Mouse (Mus musculus): ENCODE measurements around the gene Mecom. TPM values are rescaled to one million over a fixed set of nuclear protein-coding genes. Genes with fewer than 3 reads are reported as not detected.

Mecom gene
- polyA plus RNA-seq, 1 experiment = 0.02 TPM

DNA sequence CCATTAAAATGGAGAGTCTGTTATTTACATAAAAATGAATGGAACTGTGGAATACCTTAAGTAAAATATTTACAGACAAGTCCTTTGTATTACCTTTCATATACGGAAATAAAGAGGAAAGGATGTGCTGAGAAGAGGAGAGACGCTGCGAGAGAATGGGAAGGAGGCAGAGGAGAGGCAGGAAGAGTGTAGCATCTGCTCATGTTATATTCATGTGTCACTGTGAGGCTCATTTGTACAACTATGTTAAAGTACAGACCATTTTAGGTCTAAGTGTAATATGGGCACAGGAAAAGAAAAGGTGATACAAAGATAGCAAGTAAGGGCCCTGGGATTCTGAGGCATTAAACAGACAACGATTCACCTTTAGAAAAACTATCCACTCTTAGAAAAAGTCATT lies 143.0 kb downstream of the Mecom start:
- Histone ChIP-seq H3K27me3 (ENCODE audit: control insufficient read depth) (no peaks in the 10 kb centered on the region), H3K4me1 (ENCODE audit: control insufficient read depth) (no peaks in the 10 kb centered on the region), H3K9me3 (ENCODE audit: control insufficient read depth, low read length) (no peaks in the 10 kb centered on the region), H3K36me3 (ENCODE audit: control insufficient read depth) (no peaks in the 10 kb centered on the region), H3K4me3 (replicated peaks) (no peak overlapping the region)
- TF ChIP-seq GATA1 (IDR thresholded peaks at IDR 0.05; ENCODE audit: low read length) (no peak), TAL1 (IDR thresholded peaks at IDR 0.05; ENCODE audit: low read length) (no peak)

DNA sequence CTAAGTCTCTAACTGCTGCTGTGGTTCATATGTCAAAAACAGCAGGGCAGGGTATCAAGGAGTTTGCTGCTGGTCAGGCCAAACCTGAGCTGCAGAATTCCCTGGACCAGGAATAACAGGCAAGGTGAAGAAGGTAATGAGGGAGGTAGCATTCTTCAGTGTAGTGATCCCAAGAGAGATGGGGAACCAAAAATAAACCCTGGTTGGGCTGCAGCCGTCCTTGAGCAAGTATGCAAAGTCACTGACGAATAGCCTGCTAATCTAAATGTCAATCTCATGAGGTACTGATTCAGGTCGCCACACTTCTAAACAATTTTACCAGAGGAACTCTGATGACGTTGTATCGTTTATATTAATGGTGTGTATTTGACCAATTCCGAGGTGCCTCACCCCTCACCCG lies 148.9 kb downstream of the Mecom start:
- no peak for TF ChIP-seq GATA1 (IDR thresholded peaks at IDR 0.05; ENCODE audit: low read length)
- no peak for TF ChIP-seq TAL1 (IDR thresholded peaks at IDR 0.05; ENCODE audit: low read length)
- Histone ChIP-seq H3K4me3 (replicated peaks) (no peak overlapping the region), H3K36me3 (ENCODE audit: control insufficient read depth) (no peaks in the 10 kb centered on the region), H3K4me1 (ENCODE audit: control insufficient read depth) (no peaks in the 10 kb centered on the region), H3K9me3 (ENCODE audit: control insufficient read depth, low read length) (no peaks in the 10 kb centered on the region), H3K27me3 (ENCODE audit: control insufficient read depth) (no peaks in the 10 kb centered on the region)

- no peaks in the 10 kb centered on the region for H3K27me3 ChIP-seq (ENCODE audit: control insufficient read depth)
- TF ChIP-seq TAL1 (IDR thresholded peaks at IDR 0.05; ENCODE audit: low read length) = no peak
- no peak overlapping the region for H3K4me3 ChIP-seq (replicated peaks)
- H3K4me1 ChIP-seq (ENCODE audit: control insufficient read depth) = no peaks in the 10 kb centered on the region
- no peaks in the 10 kb centered on the region for H3K36me3 ChIP-seq (ENCODE audit: control insufficient read depth)
- no peaks in the 10 kb centered on the region for H3K9me3 ChIP-seq (ENCODE audit: control insufficient read depth, low read length)
These were observed 152.9 kb downstream of the Mecom start for GRCm38 (mm10) chr3:30394911-30395310.

GRCm38 (mm10) chr3:30392662-30393061 lies 155.1 kb downstream of the Mecom start:
- no peaks in the 10 kb centered on the region for H3K36me3 ChIP-seq (ENCODE audit: control insufficient read depth)
- no peaks in the 10 kb centered on the region for H3K9me3 ChIP-seq (ENCODE audit: control insufficient read depth, low read length)
- TF ChIP-seq TAL1 (IDR thresholded peaks at IDR 0.05; ENCODE audit: low read length) = no peak
- no peak for TF ChIP-seq GATA1 (IDR thresholded peaks at IDR 0.05; ENCODE audit: low read length)
- no peaks in the 10 kb centered on the region for H3K4me1 ChIP-seq (ENCODE audit: control insufficient read depth)
- H3K4me3 ChIP-seq (replicated peaks) = no peak overlapping the region
- no peaks in the 10 kb centered on the region for H3K27me3 ChIP-seq (ENCODE audit: control insufficient read depth)

GRCm38 (mm10) chr3:30392218-30392617 lies 155.6 kb downstream of the Mecom start:
- TF ChIP-seq GATA1 (IDR thresholded peaks at IDR 0.05; ENCODE audit: low read length) (no peak), TAL1 (IDR thresholded peaks at IDR 0.05; ENCODE audit: low read length) (no peak)
- no peaks in the 10 kb centered on the region for H3K4me1 ChIP-seq (ENCODE audit: control insufficient read depth)

DNA sequence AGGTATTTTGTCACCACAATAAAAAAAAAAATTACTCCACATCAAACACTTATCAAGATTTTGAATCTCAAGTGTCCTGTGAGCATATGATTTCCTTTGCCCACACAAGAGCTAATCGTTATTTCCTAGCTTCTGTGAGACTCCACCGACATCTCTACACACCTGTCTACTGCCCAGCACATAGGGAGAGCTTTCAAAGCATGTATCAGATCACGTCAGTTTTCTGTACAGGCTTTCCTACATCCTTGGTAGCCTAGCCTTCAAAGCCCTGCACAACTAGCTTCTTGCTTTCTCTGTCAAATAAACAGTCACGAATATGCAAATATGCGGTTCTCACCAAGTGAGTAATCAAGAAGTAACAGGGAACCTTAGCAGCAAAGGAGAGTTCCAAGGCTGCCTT lies 157.5 kb downstream of the Mecom start:
- no peaks in the 10 kb centered on the region for H3K9me3 ChIP-seq (ENCODE audit: control insufficient read depth, low read length)
- no peak overlapping the region for H3K4me3 ChIP-seq (replicated peaks)
- TF ChIP-seq GATA1 (IDR thresholded peaks at IDR 0.05; ENCODE audit: low read length) = no peak
- TF ChIP-seq TAL1 (IDR thresholded peaks at IDR 0.05; ENCODE audit: low read length) = no peak
- H3K36me3 ChIP-seq (ENCODE audit: control insufficient read depth) = no peaks in the 10 kb centered on the region
- no peaks in the 10 kb centered on the region for H3K4me1 ChIP-seq (ENCODE audit: control insufficient read depth)
- no peaks in the 10 kb centered on the region for H3K27me3 ChIP-seq (ENCODE audit: control insufficient read depth)

More at GRCm38 (mm10) chr3:30392218-30392617, 155.6 kb downstream of the Mecom start:
- Histone ChIP-seq H3K4me3 (replicated peaks) (no peak overlapping the region), H3K9me3 (ENCODE audit: control insufficient read depth, low read length) (no peaks in the 10 kb centered on the region), H3K36me3 (ENCODE audit: control insufficient read depth) (no peaks in the 10 kb centered on the region), H3K27me3 (ENCODE audit: control insufficient read depth) (no peaks in the 10 kb centered on the region)

- no peak overlapping the region for H3K4me3 ChIP-seq (replicated peaks)
These were observed 167.5 kb downstream of the Mecom start for GRCm38 (mm10) chr3:30380273-30380672.

DNA sequence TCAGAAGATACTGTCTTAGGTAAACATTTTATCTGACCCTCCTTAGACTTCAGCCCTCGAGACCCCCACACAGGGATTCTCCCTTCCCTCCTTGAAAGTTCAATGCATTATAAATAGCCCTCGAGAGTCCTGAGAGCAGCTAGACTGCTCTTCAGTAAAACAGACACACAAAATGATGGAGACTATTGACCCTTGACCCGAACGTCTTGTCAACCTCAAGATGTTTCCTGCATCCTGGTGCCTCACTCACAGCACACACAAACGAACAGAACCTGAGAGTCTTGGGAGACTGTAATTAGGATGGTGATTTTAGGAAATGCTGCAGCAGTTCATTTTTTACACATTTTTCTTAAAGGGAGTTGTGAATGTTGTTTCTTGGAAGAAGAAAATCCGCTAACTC lies 168.5 kb downstream of the Mecom start:
- Histone ChIP-seq H3K4me3 (replicated peaks) (no peak overlapping the region), H3K4me1 (ENCODE audit: control insufficient read depth) (no peaks in the 10 kb centered on the region), H3K27me3 (ENCODE audit: control insufficient read depth) (no peaks in the 10 kb centered on the region), H3K36me3 (ENCODE audit: control insufficient read depth) (no peaks in the 10 kb centered on the region), H3K9me3 (ENCODE audit: control insufficient read depth, low read length) (no peaks in the 10 kb centered on the region)
- TF ChIP-seq GATA1 (IDR thresholded peaks at IDR 0.05; ENCODE audit: low read length) (no peak), TAL1 (IDR thresholded peaks at IDR 0.05; ENCODE audit: low read length) (no peak)

More at GRCm38 (mm10) chr3:30380273-30380672, 167.5 kb downstream of the Mecom start:
- Histone ChIP-seq H3K27me3 (ENCODE audit: control insufficient read depth) (no peaks in the 10 kb centered on the region), H3K36me3 (ENCODE audit: control insufficient read depth) (no peaks in the 10 kb centered on the region), H3K4me1 (ENCODE audit: control insufficient read depth) (no peaks in the 10 kb centered on the region), H3K9me3 (ENCODE audit: control insufficient read depth, low read length) (no peaks in the 10 kb centered on the region)
- TF ChIP-seq TAL1 (IDR thresholded peaks at IDR 0.05; ENCODE audit: low read length) (no peak), GATA1 (IDR thresholded peaks at IDR 0.05; ENCODE audit: low read length) (no peak)

DNA sequence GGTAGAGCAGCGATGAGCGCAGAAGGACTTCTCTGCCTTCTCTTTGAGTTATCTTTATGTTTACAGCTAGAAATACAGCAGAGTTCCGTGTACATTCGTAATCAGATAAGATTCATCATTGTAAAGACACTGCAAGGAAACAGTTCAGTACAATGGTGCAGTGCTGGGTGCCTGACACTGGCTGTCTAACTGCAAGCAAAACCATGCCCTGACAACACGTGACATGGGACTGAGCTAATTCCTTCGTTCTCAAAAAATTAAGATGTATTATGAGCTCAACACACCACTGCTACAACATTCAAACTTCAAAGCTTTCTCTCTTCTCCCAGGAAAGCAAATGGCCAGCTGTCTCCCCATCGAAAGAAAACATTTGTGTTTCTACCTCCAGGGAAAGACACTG lies 176.3 kb downstream of the Mecom start:
- H3K36me3 ChIP-seq (ENCODE audit: control insufficient read depth) = no peaks in the 10 kb centered on the region
- TF ChIP-seq TAL1 (IDR thresholded peaks at IDR 0.05; ENCODE audit: low read length) (no peak), GATA1 (IDR thresholded peaks at IDR 0.05; ENCODE audit: low read length) (no peak)
- no peak overlapping the region for H3K4me3 ChIP-seq (replicated peaks)
- H3K27me3 ChIP-seq (ENCODE audit: control insufficient read depth) = no peaks in the 10 kb centered on the region
- H3K4me1 ChIP-seq (ENCODE audit: control insufficient read depth) = no peaks in the 10 kb centered on the region
- H3K9me3 ChIP-seq (ENCODE audit: control insufficient read depth, low read length) = no peaks in the 10 kb centered on the region

- H3K4me1 ChIP-seq (ENCODE audit: control insufficient read depth) = no peaks in the 10 kb centered on the region
- H3K4me3 ChIP-seq (replicated peaks) = no peak overlapping the region
- no peaks in the 10 kb centered on the region for H3K36me3 ChIP-seq (ENCODE audit: control insufficient read depth)
- H3K9me3 ChIP-seq (ENCODE audit: control insufficient read depth, low read length) = no peaks in the 10 kb centered on the region
- no peaks in the 10 kb centered on the region for H3K27me3 ChIP-seq (ENCODE audit: control insufficient read depth)
- no peak for TF ChIP-seq GATA1 (IDR thresholded peaks at IDR 0.05; ENCODE audit: low read length)
- no peak for TF ChIP-seq TAL1 (IDR thresholded peaks at IDR 0.05; ENCODE audit: low read length)
These were observed 176.8 kb downstream of the Mecom start for GRCm38 (mm10) chr3:30370860-30371455.
